11 mouse cellular contexts compared by ENCODE assay signal in genomic region chrX:141324201-141324600, GRCm38 (mm10).
DNase-seq lines count a peak whose midpoint lies in the region; ATAC-seq and TF ChIP-seq lines count a peak whose summit lies in the region.
"Had no signal": no experiment of that assay in that cellular context is flagged by ENCODE, and none has a peak within 500 bp of the region (broad histone marks: within the 10 kb centered on the region; RNA-seq: fewer than 3 reads in every experiment).

No protein-coding gene starts in this region.

- H3K4me2 ChIP-seq in hindbrain, postnatal 0 days (ENCODE audit: low read depth, low read length): no peak overlapping the region
- H3K4me2 ChIP-seq in hindbrain, embryonic 14.5 days (replicated peaks): no peak overlapping the region
- H3K4me2 ChIP-seq: limb, embryonic 15.5 days had no signal

- TF ChIP-seq POLR2A in brain, embryonic 14.5 days (IDR thresholded peaks at IDR 0.05; ENCODE audit: borderline replicate concordance, extremely low read depth, insufficient read depth, insufficient read length, poor library complexity, severe bottlenecking): no peak

- H3K27me3 ChIP-seq in hindbrain, postnatal 0 days (ENCODE audit: insufficient read depth, low read length): no peaks in the 10 kb centered on the region
- peaks cover 28% of the 10 kb centered on the region for H3K27me3 ChIP-seq in hindbrain, embryonic 14.5 days (ENCODE audit: control insufficient read depth, insufficient read depth, low read length)
- H3K27me3 ChIP-seq: limb, embryonic 15.5 days had no signal

- no peaks in the 10 kb centered on the region for H3K36me3 ChIP-seq in hindbrain, postnatal 0 days (ENCODE audit: insufficient read depth, low read length)
- no peaks in the 10 kb centered on the region for H3K36me3 ChIP-seq in hindbrain, embryonic 14.5 days (replicated peaks; ENCODE audit: control insufficient read depth, insufficient read depth)
- H3K36me3 ChIP-seq: limb, embryonic 15.5 days had no signal

- H3K9me3 ChIP-seq in hindbrain, postnatal 0 days (ENCODE audit: low read length): no peaks in the 10 kb centered on the region
- H3K9me3 ChIP-seq in hindbrain, embryonic 14.5 days (ENCODE audit: control insufficient read depth, low read length): no peaks in the 10 kb centered on the region
- H3K9me3 ChIP-seq: limb, embryonic 15.5 days had no signal

- H3K4me3 ChIP-seq in hindbrain, postnatal 0 days (ENCODE audit: low read length): no peak overlapping the region
- no peak overlapping the region for H3K4me3 ChIP-seq in hindbrain, embryonic 14.5 days (replicated peaks; ENCODE audit: low read length)
- H3K4me3 ChIP-seq: erythroblast, embryonic 14.5 days; limb, embryonic 15.5 days had no signal

- no peaks in the 10 kb centered on the region for H3K4me1 ChIP-seq in hindbrain, postnatal 0 days (ENCODE audit: insufficient read depth, low read length)
- H3K4me1 ChIP-seq in hindbrain, embryonic 14.5 days (replicated peaks; ENCODE audit: control insufficient read depth, insufficient read depth, low read length): no peaks in the 10 kb centered on the region
- H3K4me1 ChIP-seq: limb, embryonic 15.5 days had no signal

- 49% methylated on average over 3 of the region's 3 CpGs for WGBS in hindbrain, postnatal 0 days
- 64% methylated on average over 3 of the region's 3 CpGs for WGBS in hindbrain, embryonic 14.5 days

- H3K27ac ChIP-seq in hindbrain, postnatal 0 days: no peak overlapping the region
- H3K27ac ChIP-seq in hindbrain, embryonic 14.5 days: no peak overlapping the region
- H3K27ac ChIP-seq: limb, embryonic 15.5 days had no signal

- peak; percentile 40; the same call in 1 of the 2 replicates for ATAC-seq in hindbrain, postnatal 0 days
- ATAC-seq in hindbrain, embryonic 14.5 days (ENCODE audit: low FRiP score): no peak
- ATAC-seq: intestine, embryonic 16.5 days had no signal

- DNase-seq in hindbrain, postnatal 0 days (ENCODE audit: low spot score): peak; percentile 23
- DNase-seq in hindbrain, embryonic 14.5 days (ENCODE audit: low spot score): no peak
- peak; percentile 27 for DNase-seq in adipocyte (ENCODE audit: low spot score)
- peak; percentile 18 for DNase-seq in brain, embryonic 14.5 days (ENCODE audit: low read depth)
- DNase-seq in lung, adult 18-20 months: peak; percentile 9 to 32
- DNase-seq in adrenal gland, postnatal 10 days: no peak
- no peak for DNase-seq in spleen, adult 18-20 months
- DNase-seq: thymus, adult 18-20 months had no signal

- no peak for TF ChIP-seq CTCF in hindbrain, postnatal 0 days (IDR thresholded peaks at IDR 0.05; ENCODE audit: low read depth)
- no peak for TF ChIP-seq CTCF in brain, embryonic 14.5 days (IDR thresholded peaks at IDR 0.05; ENCODE audit: borderline replicate concordance, extremely low read depth, insufficient read depth, insufficient read length)

- H3K9ac ChIP-seq in hindbrain, postnatal 0 days (replicated peaks; ENCODE audit: low read length): no peak overlapping the region
- no peak overlapping the region for H3K9ac ChIP-seq in hindbrain, embryonic 14.5 days
- H3K9ac ChIP-seq: limb, embryonic 15.5 days had no signal

Comparison
In these comparisons a context has a peak if more than half of its experiments do, and no peak if none do; other contexts are left out.
1. DNase-seq: peak in hindbrain, postnatal 0 days (single experiment), adipocyte (single experiment), brain, embryonic 14.5 days (single experiment) and lung, adult 18-20 months (2 of 2); none in hindbrain, embryonic 14.5 days (single experiment), adrenal gland, postnatal 10 days (single experiment) and spleen, adult 18-20 months (0 of 2).